7 mouse cellular contexts compared by ENCODE assay signal in genomic region chr7:12478158-12479008, GRCm38 (mm10). TPM values are rescaled to one million over a fixed set of nuclear protein-coding genes. Genes with fewer than 3 reads are reported as not detected.
A peak's percentile ranks its signal among the peaks of the same experiment; 100 is the strongest.
DNase-seq lines count a peak whose midpoint lies in the region; ATAC-seq lines count a peak whose summit lies in the region.

Gene Zfp606, plus strand, starts transcription at chr7:12478293.

- H3K4me1 ChIP-seq in embryonic facial prominence, embryonic 10.5 days, result no peaks in the 10 kb centered on the region
- H3K4me1 ChIP-seq in limb, embryonic 11.5 days (ENCODE audit: control insufficient read depth, insufficient read depth, low read length), result no peaks in the 10 kb centered on the region
- no peaks in the 10 kb centered on the region for H3K4me1 ChIP-seq in midbrain, embryonic 14.5 days (ENCODE audit: control insufficient read depth, insufficient read depth, low read length)

- H3K9me3 ChIP-seq in embryonic facial prominence, embryonic 10.5 days, result peaks cover 21% of the 10 kb centered on the region
- peaks cover 10% of the 10 kb centered on the region; the same call in 1 of the 2 replicates for H3K9me3 ChIP-seq in limb, embryonic 11.5 days (ENCODE audit: control insufficient read depth, low read length)
- peaks cover 21% of the 10 kb centered on the region for H3K9me3 ChIP-seq in midbrain, embryonic 14.5 days (ENCODE audit: control insufficient read depth, low read length)

- WGBS in embryonic facial prominence, embryonic 10.5 days, result under 1% methylated on average over 53 of the region's 53 CpGs
- under 1% methylated on average over 52 of the region's 53 CpGs for WGBS in limb, embryonic 11.5 days
- WGBS in midbrain, embryonic 14.5 days, result under 1% methylated on average over 53 of the region's 53 CpGs

- DNase-seq in adrenal gland, postnatal 14 days, result peak; percentile 92
- DNase-seq in embryonic facial prominence, embryonic 10.5 days (ENCODE audit: low spot score), result peak; percentile 89
- DNase-seq in heart, adult 11 months, result peak; percentile 99
- DNase-seq in kidney, adult 18-20 months, result peak; percentile 87
- DNase-seq in limb, embryonic 11.5 days (ENCODE audit: low spot score), result peak; percentile 87
- peak; percentile 96 for DNase-seq in midbrain, embryonic 14.5 days
- DNase-seq in spleen, adult 18-20 months, result peak; percentile 65 to 71

- ATAC-seq in limb, embryonic 11.5 days (ENCODE audit: insufficient number of reproducible peaks, low FRiP score, low TSS enrichment, low read depth), result peak; percentile 96
- ATAC-seq in midbrain, embryonic 14.5 days (ENCODE audit: low FRiP score, low TSS enrichment), result peak; percentile 94

- peak within 1 kb of the TSS; percentile 94 for H3K9ac ChIP-seq in limb, embryonic 11.5 days (ENCODE audit: low read length)
- peak within 1 kb of the TSS; percentile 97 for H3K9ac ChIP-seq in midbrain, embryonic 14.5 days (replicated peaks; ENCODE audit: low read length)

- peak within 1 kb of the TSS; percentile 84 for H3K4me3 ChIP-seq in embryonic facial prominence, embryonic 10.5 days
- H3K4me3 ChIP-seq in limb, embryonic 11.5 days (ENCODE audit: low read depth, low read length), result peak within 1 kb of the TSS; percentile 80
- peak within 1 kb of the TSS; percentile 95 for H3K4me3 ChIP-seq in midbrain, embryonic 14.5 days (replicated peaks; ENCODE audit: low read depth, low read length)

- H3K36me3 ChIP-seq in embryonic facial prominence, embryonic 10.5 days (replicated peaks), result peaks cover 39% of the 10 kb centered on the region
- peaks cover 27% of the 10 kb centered on the region for H3K36me3 ChIP-seq in limb, embryonic 11.5 days (ENCODE audit: control insufficient read depth, insufficient read depth, low read length)
- peaks cover 33% of the 10 kb centered on the region for H3K36me3 ChIP-seq in midbrain, embryonic 14.5 days (ENCODE audit: control insufficient read depth, insufficient read depth, low read length)

- peak within 1 kb of the TSS; percentile 97 for H3K27ac ChIP-seq in embryonic facial prominence, embryonic 10.5 days (replicated peaks)
- peak within 1 kb of the TSS; percentile 70 for H3K27ac ChIP-seq in limb, embryonic 11.5 days (replicated peaks; ENCODE audit: low read depth, low read length)
- peak within 1 kb of the TSS; percentile 89 for H3K27ac ChIP-seq in midbrain, embryonic 14.5 days (replicated peaks; ENCODE audit: low read depth, low read length)

- H3K27me3 ChIP-seq in embryonic facial prominence, embryonic 10.5 days (replicated peaks; ENCODE audit: low read depth, poor library complexity, severe bottlenecking), result no peaks in the 10 kb centered on the region
- H3K27me3 ChIP-seq in limb, embryonic 11.5 days (ENCODE audit: control insufficient read depth, insufficient read depth, low read length), result no peaks in the 10 kb centered on the region
- H3K27me3 ChIP-seq in midbrain, embryonic 14.5 days (ENCODE audit: control insufficient read depth, insufficient read depth, low read length), result no peaks in the 10 kb centered on the region

- peak within 1 kb of the TSS; percentile 49 for H3K4me2 ChIP-seq in limb, embryonic 11.5 days (ENCODE audit: low read depth, severe bottlenecking)
- peak within 1 kb of the TSS; percentile 66 for H3K4me2 ChIP-seq in midbrain, embryonic 14.5 days (ENCODE audit: low read length)

RNA-seq across cellular contexts. Expression of gene Zfp606, which starts in this region (rescaled TPM):
- total RNA-seq in adrenal gland, postnatal 14 days (2021), result 9.8 and 10.9 TPM in 2 replicates
- polyA plus RNA-seq in embryonic facial prominence, embryonic 10.5 days (2016; fragmentation: Nextera tagmentation; extraction: Ambion mirVana), result 36.6 and 38.6 TPM in 2 replicates
- polyA plus RNA-seq in limb, embryonic 11.5 days (2014; fragmentation: Nextera tagmentation; extraction: Ambion mirVana), result 39.6 and 39.8 TPM in 2 replicates
- 54.6 and 66.4 TPM in 2 replicates for polyA plus RNA-seq in midbrain, embryonic 14.5 days (2014; fragmentation: Nextera tagmentation; extraction: Ambion mirVana)

Comparison
In these comparisons a context has a peak if more than half of its experiments do, and no peak if none do; other contexts are left out.
1. Peak in every context shown above with its lines: DNase-seq, ATAC-seq, H3K4me3 ChIP-seq and H3K27ac ChIP-seq.